Mouse (Mus musculus) thymus, adult 2 months (tissue): Measurements from ENCODE around the gene Ppp1r3g. TPM values are rescaled to one million over a fixed set of nuclear protein-coding genes. Genes with fewer than 3 reads are reported as not detected.

Source experiments
- DNase-seq: peaks from one replicate; pipeline ENCODE4 v3.0.0; 2021
- H3K27ac ChIP-seq: fragments of 200-500 bp; 2 replicates; pipeline ENCODE4 v1.5.1; 2012; ENCODE audit warnings: low read length, control low read depth; ENCODE audit not compliant: control insufficient read depth, insufficient read depth
- H3K27me3 ChIP-seq: fragments of 200-500 bp; 2 replicates; pipeline ENCODE4 v1.6.1; 2012; ENCODE audit warnings: mild to moderate bottlenecking, low read length, moderate library complexity, mixed read lengths; ENCODE audit not compliant: control insufficient read depth, insufficient read depth
- H3K36me3 ChIP-seq: fragments of 200-500 bp; 2 replicates; pipeline ENCODE4 v1.6.1; 2012; ENCODE audit warnings: mild to moderate bottlenecking, low read length, moderate library complexity; ENCODE audit not compliant: control insufficient read depth, insufficient read depth
- H3K4me1 ChIP-seq: fragments of 200-500 bp; replicated peaks from 2 replicates; pipeline ENCODE4 v1.6.1; 2012; ENCODE audit warnings: low read length; ENCODE audit not compliant: control insufficient read depth, insufficient read depth
- H3K4me3 ChIP-seq: fragments of 200-500 bp; 2 replicates; pipeline ENCODE4 v1.5.1; 2012; ENCODE audit warnings: mild to moderate bottlenecking, low read length, control low read depth, moderate library complexity; ENCODE audit not compliant: control insufficient read depth, insufficient read depth
- CTCF ChIP-seq: fragments of 200-500 bp; IDR thresholded peaks from 2 replicates; pipeline ENCODE4 v1.5.1; 2012; ENCODE audit warnings: mild to moderate bottlenecking, control low read depth, low read length, moderate library complexity, borderline replicate concordance; ENCODE audit not compliant: control insufficient read depth, poor library complexity, insufficient read depth; ENCODE audit errors: extremely low read depth
- POLR2A ChIP-seq: fragments of 200-500 bp; IDR thresholded peaks from 2 replicates; pipeline ENCODE4 v1.6.1; 2012; ENCODE audit warnings: mild to moderate bottlenecking, low read length, control low read depth, moderate library complexity; ENCODE audit not compliant: control insufficient read depth, poor library complexity, insufficient read depth; ENCODE audit errors: extremely low read depth
- WGBS: fragments of 180-500 bp; shearing (Covaris S2); methylation state at CpG from one replicate; pipeline ENCODE4 v1.1.7; 2018; 5-methylcytosine and 5-hydroxymethylcytosine counted together
- polyA plus RNA-seq: library from polyadenylated mRNA; depleted of rRNA; stranded (reverse); fragments of >200 nt; gene quantifications from 2 replicates; pipeline ENCODE4 v1.2.3, GENCODE M21; 2012; rRNA removed

Ppp1r3g gene
- 0.19 TPM in 1 of 2 replicates, not detected in the other for polyA plus RNA-seq

DNA sequence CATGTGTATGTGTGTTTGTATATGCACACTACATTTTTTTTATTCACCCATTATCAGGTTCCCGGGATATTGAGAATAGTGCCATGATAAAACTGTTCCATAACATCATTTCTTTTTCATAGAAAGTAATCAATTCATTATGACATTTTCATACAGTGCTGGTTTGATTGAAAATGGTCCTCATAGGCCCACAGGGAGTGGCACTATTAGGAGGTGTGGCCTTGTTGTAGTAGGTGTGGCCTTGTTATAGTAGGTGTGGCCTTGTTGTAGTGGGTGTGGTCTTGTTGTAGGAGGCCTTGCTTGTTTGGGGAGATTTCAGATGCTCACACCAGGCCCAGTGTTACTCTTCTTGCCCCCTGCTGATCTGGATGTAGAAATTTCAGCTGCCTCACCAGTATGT lies at the start of gene Ppp1r3g:
Ppp1r3g (plus strand) TSS at position 301 of the 400 bp plus-strand sequence.
- H3K36me3 ChIP-seq: no peaks in the 10 kb centered on the region
- H3K27me3 ChIP-seq: no peaks in the 10 kb centered on the region
- no peaks in the 10 kb centered on the region for H3K4me1 ChIP-seq
- no peak within 1 kb of the TSS for H3K4me3 ChIP-seq
- no peak for DNase-seq
- H3K27ac ChIP-seq: no peak within 1 kb of the TSS
- TF ChIP-seq CTCF: no peak
- TF ChIP-seq POLR2A: no peak
- 95% methylated on average over 1 of the region's 1 CpGs for WGBS

DNA sequence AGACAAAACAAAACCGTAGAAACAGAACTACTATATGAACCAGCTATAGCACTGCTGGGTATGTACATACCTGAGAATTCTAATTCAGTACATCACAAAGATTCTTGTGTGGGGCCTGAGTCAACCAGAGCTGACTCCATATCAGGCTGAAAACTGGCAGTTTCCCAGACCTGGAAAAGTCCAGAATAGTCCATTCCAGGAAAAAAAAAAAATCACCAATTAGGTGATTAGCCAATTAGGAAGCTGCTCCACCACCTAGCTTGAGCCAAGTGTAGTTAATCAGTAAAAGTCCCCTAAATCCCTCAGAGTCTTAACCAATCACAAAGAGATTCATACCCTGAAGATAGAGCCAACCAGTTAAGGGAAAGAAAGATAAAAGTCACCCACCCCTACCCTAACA lies 47.2 kb upstream of the Ppp1r3g start:
- TF ChIP-seq POLR2A (no peak), CTCF (no peak)
- Histone ChIP-seq H3K4me1 (no peaks in the 10 kb centered on the region), H3K27ac (no peak overlapping the region), H3K27me3 (no peaks in the 10 kb centered on the region), H3K4me3 (no peak overlapping the region), H3K36me3 (no peaks in the 10 kb centered on the region)
- DNase-seq: no peak
- WGBS: 95% methylated on average over 1 of the region's 1 CpGs

DNA sequence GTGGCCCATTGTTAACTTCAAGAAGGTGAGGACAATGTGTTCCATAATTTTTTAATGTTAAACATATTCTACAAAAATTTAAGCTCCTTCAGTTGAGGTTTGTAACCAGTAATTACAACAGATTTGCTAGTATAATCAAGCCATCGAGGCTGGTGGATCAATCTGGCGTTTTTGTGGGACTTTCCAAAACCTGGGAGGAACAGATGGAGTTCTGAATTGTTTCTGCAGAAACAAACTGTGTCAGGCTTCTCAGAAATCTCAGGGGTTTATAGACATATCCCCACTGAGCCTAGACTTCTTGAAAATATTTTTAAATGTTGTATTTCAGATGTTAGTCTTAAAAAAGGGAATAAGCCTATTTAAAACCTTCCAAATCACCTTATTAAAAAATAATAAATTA lies 20.6 kb upstream of the Ppp1r3g start:
- no peak overlapping the region for H3K27ac ChIP-seq
- WGBS: 93% methylated on average over 2 of the region's 2 CpGs
- no peaks in the 10 kb centered on the region for H3K4me1 ChIP-seq
- no peaks in the 10 kb centered on the region for H3K27me3 ChIP-seq
- TF ChIP-seq POLR2A: no peak
- TF ChIP-seq CTCF: no peak
- no peak overlapping the region for H3K4me3 ChIP-seq
- DNase-seq: no peak
- no peaks in the 10 kb centered on the region for H3K36me3 ChIP-seq

DNA sequence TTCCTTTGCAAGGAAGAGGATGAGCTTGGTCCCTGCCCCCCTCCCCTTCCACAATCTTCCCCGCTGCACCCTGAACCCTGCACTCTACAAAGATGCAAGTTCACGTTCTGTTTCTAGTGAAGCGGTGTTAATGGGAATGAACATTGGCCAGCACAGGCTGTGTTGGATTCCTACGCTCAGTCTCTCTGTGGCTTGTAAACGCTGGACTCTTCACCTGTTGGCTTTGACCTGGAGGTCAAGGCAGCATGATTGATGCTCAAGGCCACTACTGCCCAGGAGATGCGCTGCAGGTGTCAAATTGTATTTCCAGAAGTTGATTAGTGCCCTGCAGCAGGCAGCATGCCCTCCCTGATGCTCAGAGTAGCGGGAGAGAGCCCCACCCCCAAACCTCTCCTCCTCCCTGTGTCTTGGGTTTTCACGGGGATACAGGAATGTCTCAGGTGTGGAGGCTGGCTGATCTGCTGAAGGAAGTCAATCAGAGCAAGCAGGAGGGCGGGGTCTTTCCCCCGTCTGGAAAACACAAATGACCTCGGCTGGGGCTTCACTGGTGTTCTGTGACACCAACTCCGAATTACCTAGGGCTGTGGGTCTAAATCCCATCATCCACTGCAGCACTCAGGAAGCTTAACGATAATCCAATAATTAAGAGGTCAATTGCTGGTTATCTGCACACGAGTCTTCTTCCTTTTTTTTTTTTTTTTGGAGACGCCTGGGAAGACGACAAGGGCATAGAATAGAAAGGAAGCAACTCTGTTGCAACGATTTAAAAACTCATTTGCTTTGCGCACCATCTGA lies 18.6 kb upstream of the Ppp1r3g start:
- no peaks in the 10 kb centered on the region for H3K27me3 ChIP-seq
- no peak overlapping the region for H3K27ac ChIP-seq
- TF ChIP-seq CTCF (no peak), POLR2A (no peak)
- no peak for DNase-seq
- H3K36me3 ChIP-seq: no peaks in the 10 kb centered on the region
- no peaks in the 10 kb centered on the region for H3K4me1 ChIP-seq
- no peak overlapping the region for H3K4me3 ChIP-seq
- 86% methylated on average over 18 of the region's 18 CpGs for WGBS

DNA sequence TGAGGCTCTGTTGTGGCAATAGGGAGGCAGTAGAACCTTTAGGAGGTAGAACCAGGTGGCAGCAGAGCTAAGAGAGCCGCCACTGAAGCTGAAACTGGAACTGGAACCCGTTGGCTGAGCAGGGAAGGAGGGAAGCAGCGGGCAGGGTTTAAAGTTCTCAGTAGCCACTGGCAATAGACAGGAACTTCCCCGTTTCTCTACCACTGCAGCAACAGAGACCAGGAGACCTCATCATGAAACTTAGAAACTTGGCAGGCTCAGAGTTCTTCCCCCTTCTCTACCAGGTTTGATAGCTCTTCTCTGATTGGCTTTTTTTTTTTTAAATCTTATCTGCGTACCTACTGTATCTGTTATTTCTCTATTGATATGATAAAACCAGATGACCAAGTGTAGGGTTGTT lies 17.7 kb upstream of the Ppp1r3g start:
- Histone ChIP-seq H3K27ac (no peak overlapping the region), H3K4me3 (no peak overlapping the region), H3K36me3 (no peaks in the 10 kb centered on the region), H3K27me3 (no peaks in the 10 kb centered on the region), H3K4me1 (no peaks in the 10 kb centered on the region)
- DNase-seq: no peak
- 38% methylated on average over 5 of the region's 5 CpGs for WGBS
- TF ChIP-seq CTCF: no peak
- TF ChIP-seq POLR2A: no peak

DNA sequence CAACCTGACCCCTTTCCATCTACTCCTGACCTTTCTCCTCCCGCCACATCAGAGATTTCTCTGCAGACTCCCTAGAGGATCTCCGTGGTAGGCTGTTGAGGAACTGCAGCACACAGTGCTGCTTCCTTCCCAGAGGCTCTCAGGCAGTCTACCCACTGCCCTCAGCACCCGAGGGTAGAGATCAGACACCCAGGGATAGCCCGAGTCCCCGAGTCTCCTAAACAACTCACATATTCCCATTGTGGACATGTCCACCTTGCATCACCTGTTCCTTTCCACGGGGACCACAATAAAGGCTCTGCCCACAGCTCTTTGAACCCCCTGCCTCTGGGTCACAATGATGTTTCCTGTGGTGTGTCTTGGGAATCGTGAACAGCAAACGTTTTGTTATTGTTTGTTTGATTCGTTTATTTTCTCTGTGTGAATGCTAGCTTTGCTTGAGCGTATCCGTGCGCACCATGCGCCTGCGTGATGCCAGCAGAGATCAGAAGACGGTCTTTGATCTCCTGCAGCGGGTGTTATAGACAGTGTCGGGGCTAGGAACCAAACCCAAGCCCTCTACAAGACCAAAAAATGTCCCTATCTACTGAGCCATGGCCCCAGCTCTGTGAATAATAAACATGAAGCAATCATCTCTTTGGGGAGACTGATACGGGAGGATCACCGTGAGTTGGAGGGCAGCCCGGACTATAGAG lies 11.8 kb upstream of the Ppp1r3g start:
- Histone ChIP-seq H3K4me3 (no peak overlapping the region), H3K4me1 (no peaks in the 10 kb centered on the region), H3K27me3 (no peaks in the 10 kb centered on the region), H3K36me3 (no peaks in the 10 kb centered on the region), H3K27ac (no peak overlapping the region)
- WGBS: 74% methylated on average over 20 of the region's 20 CpGs
- DNase-seq: no peak
- TF ChIP-seq POLR2A (no peak), CTCF (no peak)
